Mouse (Mus musculus): ENCODE data around the gene Hist1h1a.
A peak's percentile ranks its signal among the peaks of the same experiment; 100 is the strongest.

Gene Hist1h1a

DNA sequence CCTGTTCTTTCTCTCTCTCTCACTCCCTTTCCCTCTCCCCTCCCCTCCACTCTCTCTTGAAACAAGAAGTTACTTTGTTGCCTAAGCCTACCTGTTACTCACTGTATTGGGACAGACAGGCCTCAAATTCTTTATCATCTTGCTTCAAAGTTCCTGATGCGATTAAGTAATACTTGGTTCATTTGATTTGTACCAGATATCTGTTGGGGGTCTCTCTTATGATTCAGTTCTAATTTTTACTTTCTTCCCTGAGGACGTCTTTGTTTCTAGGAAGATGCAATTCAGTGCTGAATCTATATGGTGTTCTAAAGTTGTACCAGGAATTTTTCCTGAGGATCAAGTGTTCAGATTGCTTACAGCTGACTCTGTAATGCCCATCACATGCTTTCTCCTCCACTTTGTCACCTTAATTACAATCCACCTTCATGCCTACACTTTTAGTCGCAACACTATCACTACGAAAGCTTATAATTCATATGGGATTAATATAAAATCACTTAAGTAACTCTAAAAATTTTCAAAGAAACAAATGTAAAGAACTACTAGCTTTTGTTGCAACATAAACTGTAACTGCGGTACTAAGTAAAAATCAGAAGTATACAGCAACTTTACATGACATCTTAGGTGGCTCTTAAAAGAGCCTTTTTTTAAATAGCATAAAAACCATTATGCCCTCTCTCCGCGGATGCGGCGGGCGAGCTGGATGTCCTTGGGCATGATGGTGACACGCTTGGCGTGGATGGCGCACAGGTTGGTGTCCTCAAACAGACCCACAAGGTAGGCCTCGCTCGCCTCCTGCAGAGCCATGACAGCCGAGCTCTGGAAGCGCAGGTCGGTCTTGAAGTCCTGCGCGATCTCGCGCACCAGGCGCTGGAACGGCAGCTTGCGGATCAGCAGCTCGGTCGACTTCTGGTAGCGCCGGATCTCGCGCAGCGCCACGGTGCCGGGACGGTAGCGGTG lies 18.8 kb upstream of the Hist1h1a start:
- DNase-seq (ENCODE audit: low spot score): no peak

DNA sequence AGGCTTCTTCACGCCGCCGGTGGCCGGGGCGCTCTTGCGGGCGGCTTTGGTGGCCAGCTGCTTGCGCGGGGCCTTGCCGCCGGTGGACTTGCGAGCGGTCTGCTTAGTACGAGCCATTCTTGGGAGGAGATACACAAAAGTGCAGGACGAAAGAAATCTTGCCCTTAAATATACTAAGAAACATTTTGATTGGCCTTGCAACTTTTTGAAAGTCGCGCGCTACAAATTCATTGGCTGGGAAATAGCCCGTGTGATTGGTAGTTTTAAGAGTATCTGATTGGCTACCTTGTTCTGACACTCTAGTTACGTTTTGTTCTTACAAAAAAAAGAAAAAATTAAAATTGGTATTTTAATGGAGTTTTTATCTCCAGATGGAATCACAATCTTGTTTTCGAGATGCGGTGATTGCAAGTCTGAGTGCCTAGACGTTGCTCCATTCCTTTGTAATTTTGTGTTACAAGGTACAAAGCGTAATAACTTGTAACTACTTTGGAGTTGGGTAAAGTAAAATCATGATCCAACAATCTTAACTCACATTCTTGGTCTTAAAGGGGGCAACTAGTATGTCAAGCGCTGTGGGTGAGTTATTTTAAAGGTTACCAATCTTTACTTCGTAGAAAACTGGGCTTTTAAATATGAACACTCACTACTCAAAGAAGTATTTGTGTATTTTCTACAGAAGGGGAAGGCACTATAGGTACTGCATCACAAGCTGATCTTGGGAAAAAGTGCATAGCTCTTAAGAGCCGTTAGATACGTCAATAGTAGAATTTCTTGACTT lies 17.9 kb upstream of the Hist1h1a start, which contains the start of gene Hist1h3c:
Gene Hist1h3c (minus strand): TSS at position 222 of the 781 bp plus-strand sequence.
- DNase-seq (ENCODE audit: low spot score): peak; percentile 93

GRCm38 (mm10) chr13:23746201-23747080 lies 17.0 kb upstream of the Hist1h1a start, which contains the start of gene Hist1h2bb:
Gene Hist1h2bb (plus strand): TSS chr13:23746734.
- DNase-seq (ENCODE audit: low spot score): peak; percentile 90

- no peak for DNase-seq (ENCODE audit: low spot score)
Measured at GRCm38 (mm10) chr13:23747081-23747891, 16.2 kb upstream of the Hist1h1a start.

GRCm38 (mm10) chr13:23747892-23748288 lies 15.6 kb upstream of the Hist1h1a start:
- DNase-seq (ENCODE audit: low spot score): no peak

DNA sequence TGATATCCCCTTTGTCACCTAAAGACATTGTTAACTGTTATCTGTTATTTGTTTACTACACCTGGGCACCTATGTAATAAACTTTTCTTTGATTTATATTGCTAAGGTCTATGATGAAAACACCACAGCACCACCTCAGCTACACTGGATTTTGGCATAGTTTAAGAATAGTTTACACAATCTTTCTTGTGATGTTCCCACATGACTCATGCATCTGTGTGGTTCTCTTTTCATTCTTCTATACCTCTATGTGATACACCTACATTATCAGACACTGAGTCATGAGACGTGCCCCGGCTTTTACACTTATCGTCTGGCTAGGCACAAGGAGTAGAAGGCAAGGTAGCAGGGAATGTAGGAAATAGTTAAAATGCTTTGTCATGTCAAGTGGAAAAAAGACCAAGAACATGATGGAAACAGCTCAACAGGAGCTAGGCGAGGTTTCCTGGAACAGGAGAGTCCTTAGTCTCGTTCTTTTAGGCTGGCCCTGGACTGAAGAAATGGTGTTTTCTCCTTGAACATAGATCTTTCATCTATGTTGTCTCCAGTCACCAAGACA lies 13.8 kb upstream of the Hist1h1a start:
- DNase-seq (ENCODE audit: low spot score): no peak

- DNase-seq (ENCODE audit: low spot score): peak; percentile 69
Measured at GRCm38 (mm10) chr13:23750839-23751477, 12.5 kb upstream of the Hist1h1a start, which contains the start of gene Hist1h2ab. Gene Hist1h2ab (plus strand): TSS chr13:23751126.

- DNase-seq (ENCODE audit: low spot score): no peak
Measured at GRCm38 (mm10) chr13:23751478-23751956, 11.9 kb upstream of the Hist1h1a start.

GRCm38 (mm10) chr13:23752067-23752741 lies 11.3 kb upstream of the Hist1h1a start, which contains the start of gene Hist1h3b:
Gene Hist1h3b (plus strand): TSS chr13:23752267.
- peak; percentile 93 for DNase-seq (ENCODE audit: low spot score)

- no peak for DNase-seq (ENCODE audit: low spot score)
Measured at GRCm38 (mm10) chr13:23752742-23753172, 10.7 kb upstream of the Hist1h1a start.

GRCm38 (mm10) chr13:23753314-23754078 lies 10.0 kb upstream of the Hist1h1a start:
- no peak for DNase-seq (ENCODE audit: low spot score)

GRCm38 (mm10) chr13:23755000-23755399 lies 8.5 kb upstream of the Hist1h1a start:
- no peak for DNase-seq (ENCODE audit: low spot score)

DNA sequence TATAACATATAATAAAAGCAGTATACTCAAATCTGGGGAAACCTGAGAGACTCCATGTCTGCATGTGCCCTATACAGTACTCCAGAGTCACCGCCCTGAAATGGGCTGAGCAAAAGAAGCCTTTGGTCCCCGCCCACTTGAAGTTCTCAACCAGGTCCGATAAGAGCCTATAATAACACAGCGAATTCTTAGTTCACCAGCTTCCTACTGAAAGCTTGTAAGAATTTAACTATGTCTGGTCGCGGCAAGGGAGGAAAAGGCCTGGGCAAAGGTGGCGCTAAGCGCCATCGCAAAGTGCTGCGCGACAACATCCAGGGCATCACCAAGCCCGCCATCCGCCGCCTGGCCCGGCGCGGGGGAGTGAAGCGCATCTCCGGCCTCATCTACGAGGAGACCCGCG lies 6.7 kb upstream of the Hist1h1a start, which contains the start of gene Hist1h4b:
Gene Hist1h4b (plus strand): TSS at position 224 of the 400 bp plus-strand sequence.
- peak; percentile 93 for DNase-seq (ENCODE audit: low spot score)

GRCm38 (mm10) chr13:23757211-23757773 lies 6.2 kb upstream of the Hist1h1a start:
- no peak for DNase-seq (ENCODE audit: low spot score)

DNA sequence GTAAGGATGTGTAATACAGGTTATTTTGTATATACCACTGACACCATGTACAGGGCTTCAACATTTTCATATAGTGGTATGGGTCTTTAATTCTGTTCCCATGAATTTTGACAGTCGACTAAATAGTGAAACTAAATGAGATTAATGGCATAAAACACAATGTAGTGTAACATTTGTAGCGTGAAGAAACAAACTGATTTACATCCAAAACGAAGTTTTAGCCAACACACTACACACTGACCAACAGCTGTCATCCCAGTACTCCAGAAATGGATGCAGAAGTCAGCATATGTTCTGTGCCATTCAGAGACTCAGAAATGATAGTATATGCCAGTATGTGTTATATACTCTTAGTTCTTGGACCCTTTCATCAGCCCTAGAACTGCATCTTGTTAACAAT lies 5.5 kb upstream of the Hist1h1a start:
- DNase-seq (ENCODE audit: low spot score): no peak

- no peak for DNase-seq (ENCODE audit: low spot score)
Measured at GRCm38 (mm10) chr13:23759251-23759771, 4.2 kb upstream of the Hist1h1a start.

DNA sequence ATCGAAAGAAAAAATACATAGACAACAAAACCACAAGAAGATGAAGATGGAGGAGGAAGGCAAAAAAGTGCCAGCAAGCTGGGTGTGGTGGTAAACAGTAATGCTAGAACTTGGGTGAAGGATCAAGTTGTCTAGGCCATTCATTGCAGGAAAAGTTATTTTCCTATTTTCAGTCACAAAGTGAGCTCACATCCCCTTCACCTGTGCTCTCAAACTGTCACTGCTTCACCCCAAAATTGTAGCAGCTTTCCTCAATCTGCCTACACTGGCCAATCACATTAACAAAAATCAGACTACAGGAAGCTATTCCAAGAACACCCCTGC lies 3.6 kb upstream of the Hist1h1a start:
- DNase-seq (ENCODE audit: low spot score): no peak

All from adipocyte (in vitro differentiated cells).